Mouse (Mus musculus): ENCODE measurements at regions not wholly inside any gene's neighbourhood (a gene's known extent, or its start where the extent isn't known, plus 50 kb on each side); places are given as distances from the start of the nearest gene placed in this dataset.

- no peak for DNase-seq
Observed at GRCm38 (mm10) chr5:106044878-106045585, 168.7 kb downstream of the Zfp326 start.

GRCm38 (mm10) chr5:106038321-106038720, 162.0 kb downstream of the Zfp326 start:
- DNase-seq, result no peak

DNA sequence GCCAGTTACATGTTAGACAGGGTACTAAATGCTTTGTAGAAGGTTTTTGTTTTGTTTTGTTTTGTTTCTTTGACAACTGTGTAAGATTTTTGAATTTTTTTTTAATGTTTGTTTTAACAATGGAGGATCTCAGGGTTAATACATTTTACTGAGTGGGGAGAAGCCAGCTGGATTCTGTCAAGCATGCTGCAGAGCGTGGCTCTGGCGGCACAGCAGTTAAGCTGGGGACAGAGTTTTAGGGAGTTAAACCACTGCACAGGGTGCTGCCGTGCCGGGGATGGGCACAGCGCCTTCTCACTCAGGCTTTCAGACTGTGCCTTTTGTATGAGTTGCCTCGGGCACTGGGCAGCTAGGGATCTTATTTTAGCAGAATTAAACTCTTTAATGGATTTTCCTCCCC, 159.8 kb downstream of the Zfp326 start:
- DNase-seq, result peak; percentile 5 to 49

- DNase-seq, result no peak
Observed at GRCm38 (mm10) chr5:106032956-106033355, 156.6 kb downstream of the Zfp326 start.

DNA sequence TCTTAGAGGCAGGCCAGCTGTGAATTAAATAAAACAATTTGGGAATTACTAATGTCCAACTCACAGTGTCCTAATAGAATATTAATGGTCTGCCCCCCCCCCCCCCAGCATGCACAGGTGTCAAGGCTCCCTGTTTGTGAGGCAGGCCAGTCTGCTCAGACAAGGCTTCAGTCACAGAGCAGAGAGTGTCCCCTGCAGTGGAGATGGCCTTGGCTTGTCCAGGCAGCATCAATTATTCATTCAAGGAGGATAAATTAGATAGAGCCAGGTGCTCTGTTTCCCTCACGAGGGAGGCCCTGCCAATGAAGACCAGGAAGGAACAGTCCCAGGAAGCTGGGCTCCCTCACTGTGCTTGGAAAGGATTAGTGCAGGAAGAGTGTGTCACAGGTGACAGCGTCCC, 150.5 kb downstream of the Zfp326 start:
- DNase-seq, result no peak

DNA sequence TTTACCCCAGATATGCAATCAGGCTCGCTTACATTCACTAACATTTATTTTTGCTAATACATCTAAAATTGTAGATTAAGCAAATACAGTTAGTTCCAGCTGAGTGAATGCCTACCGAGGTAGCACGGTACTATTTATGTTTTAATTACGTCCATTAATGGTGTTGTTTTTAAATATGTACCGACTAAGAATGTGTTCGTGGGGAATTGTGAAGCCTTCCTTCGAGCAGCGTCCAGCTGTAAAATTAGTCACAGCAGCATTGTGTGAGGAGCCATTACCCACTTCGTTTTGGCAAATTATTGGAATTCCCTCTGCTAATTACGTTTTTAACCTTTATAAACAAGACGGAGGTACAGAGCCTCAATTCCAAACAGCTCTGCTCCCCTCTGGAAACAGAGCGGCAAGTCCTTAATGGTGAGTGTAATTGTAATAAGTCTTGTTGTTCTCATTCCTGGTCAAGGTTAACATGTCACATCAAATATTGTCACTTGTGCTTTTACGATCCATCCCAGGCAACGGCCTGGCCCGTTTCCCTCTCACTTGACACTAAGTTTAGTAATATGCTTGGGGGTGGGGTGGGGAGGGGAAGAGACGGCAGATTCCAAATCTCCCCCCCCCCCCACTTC, 128.0 kb downstream of the Zfp326 start:
- no peak for DNase-seq

GRCm38 (mm10) chr5:106003321-106004291, 127.2 kb downstream of the Zfp326 start:
- DNase-seq, result no peak

GRCm38 (mm10) chr5:106002330-106002729, 126.0 kb downstream of the Zfp326 start:
- no peak for DNase-seq

DNA sequence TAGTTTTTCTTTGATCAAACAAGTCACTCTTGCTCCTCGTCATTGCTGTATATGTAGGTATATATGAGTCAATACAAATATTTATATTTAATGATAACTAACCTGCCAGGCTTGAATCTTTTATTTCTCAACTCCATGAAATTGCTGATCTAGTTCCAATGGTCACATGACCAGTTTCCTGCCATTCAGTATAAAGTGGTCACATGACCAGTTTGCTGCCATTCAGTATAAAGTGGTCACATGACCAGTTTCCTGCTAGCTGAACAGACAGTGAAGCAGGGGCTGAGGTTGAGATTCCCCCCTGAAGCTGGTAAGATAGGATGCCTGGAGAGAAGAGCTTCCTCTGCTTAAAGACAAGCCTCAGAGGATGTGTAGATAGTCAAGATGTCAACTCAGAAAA, 117.9 kb downstream of the Zfp326 start:
- no peak for DNase-seq

DNA sequence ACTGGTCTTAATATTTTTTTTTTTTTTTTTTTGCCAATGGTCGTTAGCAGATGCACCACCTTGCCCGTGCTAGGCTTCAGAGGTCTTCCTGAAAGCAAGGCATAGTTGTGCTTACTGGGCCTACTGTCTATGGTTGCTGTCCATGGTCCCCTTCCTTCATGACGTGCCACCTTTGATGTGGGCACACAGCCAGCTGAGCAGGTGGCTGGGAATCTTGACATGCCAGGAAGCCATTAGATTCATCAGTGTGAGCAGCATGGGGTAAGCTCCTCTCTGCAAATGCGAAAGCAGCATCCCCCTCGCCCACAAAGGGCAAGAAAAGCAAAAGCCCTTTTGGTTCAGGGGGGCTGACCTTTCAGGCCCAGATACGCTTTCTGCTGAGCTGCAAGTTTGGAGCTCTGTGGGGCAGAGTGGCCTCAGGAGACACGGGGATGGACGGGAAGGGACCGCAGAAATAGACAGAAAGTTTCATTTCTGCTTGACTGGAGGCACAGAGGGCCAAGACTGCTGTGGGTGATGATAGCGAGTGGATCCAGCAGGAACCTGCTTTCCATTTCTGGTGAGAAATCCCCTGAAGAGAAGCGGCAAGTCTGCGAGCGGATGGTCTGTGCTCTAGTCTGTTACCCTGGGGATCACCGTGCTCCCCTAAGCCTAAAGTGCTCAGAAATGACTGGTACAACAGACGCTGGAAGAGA, 116.8 kb downstream of the Zfp326 start:
- no peak for DNase-seq

- DNase-seq, result no peak
Observed at GRCm38 (mm10) chr5:105990777-105991176, 114.4 kb downstream of the Zfp326 start.

GRCm38 (mm10) chr5:105986401-105986800, 110.0 kb downstream of the Zfp326 start:
- peak in 1 of 2 experiments; percentile 39 for DNase-seq

- DNase-seq, result no peak
Observed at GRCm38 (mm10) chr5:105983131-105983530, 106.8 kb downstream of the Zfp326 start.

DNA sequence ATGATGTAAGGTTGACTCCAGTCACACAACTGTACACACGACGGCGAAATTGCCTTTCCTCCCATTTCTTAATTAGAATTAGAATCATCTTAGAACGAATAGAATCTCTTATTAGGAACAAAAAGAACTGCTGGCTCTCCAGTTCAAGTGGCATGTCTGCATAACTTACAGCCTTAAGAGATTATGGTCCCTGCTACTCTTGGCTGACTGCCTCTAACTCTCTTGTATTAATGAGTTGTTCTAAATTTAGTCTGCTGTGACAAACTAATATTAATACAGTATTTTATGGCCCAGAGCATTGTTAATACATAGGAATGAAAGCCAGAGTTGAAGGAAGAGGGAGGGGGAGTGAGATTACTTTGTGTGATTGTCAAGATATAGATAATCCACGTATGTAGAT, 100.4 kb downstream of the Zfp326 start:
- no peak for DNase-seq

- DNase-seq, result no peak
Observed at GRCm38 (mm10) chr5:105976076-105976475, 99.7 kb downstream of the Zfp326 start.

GRCm38 (mm10) chr5:105975275-105976011, 99.1 kb downstream of the Zfp326 start:
- peak; percentile 50 to 53 for DNase-seq

DNA sequence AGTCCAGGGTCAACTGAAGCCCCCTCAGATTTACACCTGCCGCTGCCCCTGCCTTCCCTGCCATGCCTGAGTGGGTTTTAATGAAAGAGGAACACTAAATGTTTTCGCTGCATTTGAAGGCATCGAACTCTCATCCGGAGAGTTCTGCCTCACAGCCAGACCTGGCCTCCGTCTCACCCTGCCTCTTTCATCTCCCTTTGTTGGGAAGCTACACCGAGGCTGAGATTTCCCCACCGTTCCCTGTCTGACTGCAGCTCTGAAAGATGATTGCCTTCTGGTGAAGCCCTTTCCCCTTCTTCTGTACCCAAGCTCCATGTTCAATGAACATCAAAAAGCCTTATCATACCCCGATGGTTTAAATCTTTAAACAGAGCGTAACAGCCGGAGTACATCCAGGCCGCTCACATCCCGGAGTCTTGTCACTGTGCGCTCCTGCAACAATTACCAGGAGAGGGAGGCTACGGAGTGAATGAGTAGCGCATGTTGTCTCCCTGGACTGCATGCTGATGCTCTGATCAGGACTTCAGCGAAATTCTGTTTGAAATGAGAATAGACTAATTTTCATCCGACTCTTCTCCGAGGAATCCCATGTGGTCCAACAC, 98.3 kb downstream of the Zfp326 start:
- DNase-seq, result no peak
